Mouse (Mus musculus) liver, adult (tissue): ENCODE data around the gene Patz1.

Experiments
- GATA4 ChIP-seq: IDR thresholded peaks from 2 replicates; pipeline ENCODE4 v1.6.1; 2014; ENCODE audit warnings: mild to moderate bottlenecking, low read length; ENCODE audit not compliant: insufficient replicate concordance

Patz1 gene

GRCm38 (mm10) chr11:3309884-3310283 is 21.2 kb downstream of the Patz1 start:
- no peak for TF ChIP-seq GATA4

GRCm38 (mm10) chr11:3310789-3311585 is 22.3 kb downstream of the Patz1 start:
- TF ChIP-seq GATA4, result no peak

- no peak for TF ChIP-seq GATA4
These were observed 23.1 kb downstream of the Patz1 start for GRCm38 (mm10) chr11:3311586-3312347.

GRCm38 (mm10) chr11:3313294-3313693 is 24.6 kb downstream of the Patz1 start:
- no peak for TF ChIP-seq GATA4

GRCm38 (mm10) chr11:3314148-3314547 is 25.5 kb downstream of the Patz1 start:
- no peak for TF ChIP-seq GATA4

GRCm38 (mm10) chr11:3318286-3318685 is 29.6 kb downstream of the Patz1 start:
- no peak for TF ChIP-seq GATA4

GRCm38 (mm10) chr11:3328271-3328670 is 39.6 kb downstream of the Patz1 start:
- no peak for TF ChIP-seq GATA4

GRCm38 (mm10) chr11:3328806-3329775 is 40.4 kb downstream of the Patz1 start:
- no peak for TF ChIP-seq GATA4

- no peak for TF ChIP-seq GATA4
These were observed 41.3 kb downstream of the Patz1 start, which contains the start of gene Pik3ip1 for GRCm38 (mm10) chr11:3329891-3330451. Gene Pik3ip1, plus strand, starts transcription at chr11:3330401.

GRCm38 (mm10) chr11:3330566-3330965 is 41.9 kb downstream of the Patz1 start:
- TF ChIP-seq GATA4, result no peak

GRCm38 (mm10) chr11:3330991-3331750 is 42.5 kb downstream of the Patz1 start:
- no peak for TF ChIP-seq GATA4

GRCm38 (mm10) chr11:3331756-3332642 is 43.3 kb downstream of the Patz1 start:
- TF ChIP-seq GATA4, result peak; percentile 65; the same call in 1 of the 2 replicates

- no peak for TF ChIP-seq GATA4
These were observed 44.5 kb downstream of the Patz1 start for GRCm38 (mm10) chr11:3333111-3333695.
